Mouse (Mus musculus) small intestine, adult 2 months (tissue): ENCODE data around the gene Pum2. TPM values are rescaled to one million over a fixed set of nuclear protein-coding genes. Genes with fewer than 3 reads are reported as not detected.
A peak's percentile ranks its signal among the peaks of the same experiment; 100 is the strongest.
"Not testable (repeated sequence)": the region's sequence is repeated elsewhere in the genome, so short reads cannot be mapped to it uniquely, and the experiment has no call there.

Experiments
- H3K27ac ChIP-seq: fragments of 200-500 bp; 2 replicates; pipeline ENCODE4 v1.5.1; 2012; ENCODE audit warnings: low read depth, low read length, control low read depth, inconsistent platforms; ENCODE audit not compliant: insufficient read depth
- H3K27me3 ChIP-seq: fragments of 200-500 bp; 2 replicates; pipeline ENCODE4 v1.6.1; 2012; ENCODE audit warnings: mild to moderate bottlenecking, moderate library complexity, low read length, inconsistent platforms; ENCODE audit not compliant: control insufficient read depth, insufficient read depth
- H3K36me3 ChIP-seq: fragments of 200-500 bp; 2 replicates; pipeline ENCODE4 v1.6.1; 2012; ENCODE audit warnings: mild to moderate bottlenecking, low read length, control low read depth, inconsistent platforms; ENCODE audit not compliant: control insufficient read depth, insufficient read depth
- H3K4me1 ChIP-seq: fragments of 200-500 bp; 2 replicates; pipeline ENCODE4 v1.6.1; 2012; ENCODE audit warnings: low read length, inconsistent platforms, mixed read lengths; ENCODE audit not compliant: control insufficient read depth, insufficient read depth, insufficient read length
- H3K4me3 ChIP-seq: fragments of 200-500 bp; 2 replicates; pipeline ENCODE4 v1.5.1; 2012; ENCODE audit warnings: low read depth, mild to moderate bottlenecking, control low read depth, inconsistent platforms, low read length, moderate library complexity
- CTCF ChIP-seq: fragments of 200-500 bp; IDR thresholded peaks from 2 replicates; pipeline ENCODE4 v1.5.1; 2012; ENCODE audit warnings: low read depth, mild to moderate bottlenecking, control low read depth, inconsistent platforms, low read length, moderate library complexity, mixed read lengths; ENCODE audit not compliant: insufficient replicate concordance, insufficient read length; ENCODE audit errors: extremely low read depth
- POLR2A ChIP-seq: fragments of 200-500 bp; IDR thresholded peaks from 2 replicates; pipeline ENCODE4 v1.6.1; 2012; ENCODE audit warnings: low read depth, mild to moderate bottlenecking, control low read depth, inconsistent platforms, low read length, moderate library complexity
- WGBS: fragments of 180-500 bp; shearing (Covaris S2); methylation state at CpG from one replicate; pipeline ENCODE4 v1.1.7; 2018; 5-methylcytosine and 5-hydroxymethylcytosine counted together
- polyA plus RNA-seq: library from polyadenylated mRNA; depleted of rRNA; stranded (reverse); fragments of >200 nt; gene quantifications from 2 replicates; pipeline ENCODE4 v1.2.3, GENCODE M21; 2012

The Pum2 gene
- polyA plus RNA-seq, 1 experiment = 33.9 TPM

DNA sequence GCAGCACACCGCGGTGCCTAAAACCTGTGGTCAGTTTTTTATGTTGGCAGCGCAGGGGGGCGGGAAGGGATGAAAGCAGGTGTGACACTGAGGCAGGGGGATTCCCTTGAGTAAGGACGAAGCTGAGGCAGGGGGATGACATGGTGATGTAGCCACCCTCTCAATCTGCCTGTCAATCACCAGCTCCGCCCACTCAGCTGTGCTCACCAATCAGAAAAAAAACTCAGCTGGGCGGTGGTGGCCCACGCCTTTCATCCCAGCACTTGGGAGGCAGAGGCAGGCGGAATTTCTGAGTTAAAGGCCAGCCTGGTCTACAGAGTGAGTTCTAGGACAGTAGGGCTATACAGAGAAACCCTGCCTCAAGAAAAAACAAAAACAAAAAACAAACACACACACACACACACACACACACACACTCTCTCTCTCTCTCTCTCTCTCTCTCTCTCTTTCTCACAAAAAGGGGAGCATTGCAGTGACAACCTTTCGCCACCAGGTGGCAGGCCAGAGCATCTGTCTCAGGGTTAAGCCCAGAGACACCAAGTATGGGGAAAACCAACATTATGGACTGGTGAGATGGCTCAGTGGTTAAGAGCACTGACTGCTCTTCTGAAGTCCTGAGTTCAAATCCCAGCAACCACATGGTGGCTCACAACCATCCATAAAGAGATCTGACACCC is 35.4 kb upstream of the Pum2 start:
- 70% methylated on average over 10 of the region's 10 CpGs for WGBS
- peak; percentile 67; the same call in 1 of the 2 replicates for TF ChIP-seq CTCF
- H3K4me1 ChIP-seq, H3K4me3 ChIP-seq, H3K36me3 ChIP-seq, H3K27me3 ChIP-seq, H3K27ac ChIP-seq: not testable (repeated sequence)

DNA sequence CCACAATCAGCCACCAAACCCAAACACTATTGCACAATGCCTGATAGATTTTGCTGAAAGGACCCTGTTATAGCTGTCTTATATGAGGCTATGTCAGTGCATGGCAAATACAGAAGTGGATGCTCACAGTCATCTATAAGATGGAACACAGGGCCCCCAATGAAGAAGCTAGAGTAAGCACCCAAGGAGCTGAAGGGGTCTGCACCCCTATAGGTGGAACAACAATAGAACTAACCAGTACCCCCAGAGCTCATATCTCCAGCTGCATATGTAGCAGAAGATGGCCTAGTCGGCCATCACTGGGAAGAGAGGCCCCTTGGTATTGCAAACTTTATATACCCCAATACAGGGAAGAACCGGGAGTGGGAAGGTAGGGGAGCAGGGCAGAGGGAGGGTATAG is 33.7 kb upstream of the Pum2 start:
- H3K4me3 ChIP-seq = not testable (repeated sequence)

DNA sequence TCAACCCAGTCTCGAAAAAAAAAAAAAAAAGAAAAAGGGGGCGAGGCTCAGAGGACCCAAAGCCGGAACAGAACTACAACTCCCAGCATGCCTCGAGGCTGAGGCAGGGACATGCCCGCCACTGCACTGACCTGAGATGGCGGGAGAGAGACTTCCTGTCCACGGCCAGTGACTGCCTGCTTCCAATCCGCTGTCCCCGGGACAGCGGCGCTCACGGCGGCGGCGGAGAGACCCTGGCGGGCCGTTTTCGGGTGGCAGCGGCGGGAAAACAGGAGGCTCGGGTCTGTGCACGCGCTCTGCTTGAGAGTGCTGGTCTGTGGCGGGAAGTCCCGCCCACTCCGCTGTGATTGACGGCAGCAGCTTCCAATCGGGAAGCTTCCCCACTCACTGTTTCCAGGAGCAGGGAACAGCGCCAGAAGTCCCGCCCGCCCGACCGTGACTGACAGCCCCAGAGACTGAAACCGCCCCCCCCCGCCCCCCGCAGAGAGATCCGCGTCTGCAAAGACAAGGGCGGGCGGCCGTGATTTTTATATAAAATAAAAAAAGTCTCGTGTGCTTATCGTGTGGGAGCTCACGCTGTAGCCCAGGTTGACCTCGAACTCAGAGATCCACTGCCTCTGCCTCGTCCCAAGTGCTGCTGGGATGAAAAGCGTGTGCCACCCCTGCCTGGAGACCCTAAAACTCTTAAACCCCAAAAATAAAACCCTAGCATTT is 33.1 kb upstream of the Pum2 start:
- H3K4me3 ChIP-seq = peak overlapping the region; percentile 88
- no peaks in the 10 kb centered on the region for H3K36me3 ChIP-seq
- peak overlapping the region; percentile 90 for H3K27ac ChIP-seq
- no peaks in the 10 kb centered on the region; the same call in 1 of the 2 replicates for H3K4me1 ChIP-seq
- under 1% methylated on average over 47 of the region's 47 CpGs for WGBS
- no peaks in the 10 kb centered on the region for H3K27me3 ChIP-seq
- no peak for TF ChIP-seq POLR2A
- no peak for TF ChIP-seq CTCF

More for the DNA sequence above, 33.7 kb upstream of the Pum2 start:
- H3K27ac ChIP-seq, H3K27me3 ChIP-seq, H3K4me1 ChIP-seq, H3K36me3 ChIP-seq: not testable (repeated sequence)
- 1% methylated on average over 2 of the region's 2 CpGs for WGBS

- Histone ChIP-seq H3K4me3 (peak overlapping the region; percentile 88), H3K27ac (no peak overlapping the region), H3K27me3 (no peaks in the 10 kb centered on the region), H3K36me3 (no peaks in the 10 kb centered on the region), H3K4me1 (no peaks in the 10 kb centered on the region; the same call in 1 of the 2 replicates)
- 13% methylated on average over 10 of the region's 10 CpGs for WGBS
- TF ChIP-seq POLR2A (no peak), CTCF (no peak)
These were observed 32.6 kb upstream of the Pum2 start for GRCm38 (mm10) chr12:8641425-8641735.

GRCm38 (mm10) chr12:8648211-8648610 is 25.7 kb upstream of the Pum2 start:
- not testable (repeated sequence) for H3K27me3 ChIP-seq, H3K4me3 ChIP-seq, H3K36me3 ChIP-seq, H3K27ac ChIP-seq, H3K4me1 ChIP-seq
- 25% methylated on average over 8 of the region's 8 CpGs for WGBS

DNA sequence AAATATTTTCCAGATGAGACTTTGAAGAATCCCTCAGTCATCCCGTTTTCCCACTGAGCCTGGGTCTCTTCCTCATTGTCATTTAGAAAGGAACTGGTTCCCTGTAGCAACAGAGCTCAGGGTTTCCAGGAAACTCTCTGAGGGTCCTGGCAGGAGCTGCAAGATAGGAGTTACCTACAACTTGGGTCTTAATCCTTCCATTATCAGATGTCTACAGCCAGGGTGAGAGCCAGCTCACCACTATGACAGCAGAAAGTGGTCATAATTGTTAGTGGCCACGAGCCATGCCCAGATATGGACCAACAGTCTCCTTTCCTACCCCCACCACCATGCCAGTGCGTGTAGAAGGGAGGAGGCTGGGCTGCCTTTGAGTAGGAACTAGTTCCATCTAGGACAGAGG is 23.9 kb upstream of the Pum2 start:
- not testable (repeated sequence) for H3K27me3 ChIP-seq, H3K4me1 ChIP-seq, H3K4me3 ChIP-seq, H3K27ac ChIP-seq, H3K36me3 ChIP-seq
- WGBS = 79% methylated on average over 3 of the region's 3 CpGs

DNA sequence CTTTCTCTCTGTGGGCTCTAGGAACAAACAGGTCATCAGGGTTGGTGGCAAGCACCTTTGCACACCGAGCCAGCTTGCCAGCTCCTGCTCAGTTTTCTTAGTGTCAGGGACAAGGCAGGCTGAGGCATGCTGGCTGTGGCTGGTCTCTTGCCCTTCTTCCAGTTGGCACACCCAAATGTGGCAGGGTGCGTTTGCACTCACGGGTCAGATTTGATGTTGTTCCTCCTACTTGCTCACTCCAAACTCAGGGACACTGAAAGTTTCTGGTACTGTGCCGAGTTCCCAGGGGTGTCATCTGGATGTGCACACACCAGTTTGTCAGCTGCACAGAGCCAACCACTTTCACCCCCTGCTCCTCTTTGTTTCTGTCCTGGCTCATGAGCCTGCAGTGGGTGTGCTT is 17.3 kb upstream of the Pum2 start:
- no peaks in the 10 kb centered on the region for H3K27me3 ChIP-seq
- no peak overlapping the region for H3K4me3 ChIP-seq
- WGBS = 64% methylated on average over 4 of the region's 4 CpGs
- H3K36me3 ChIP-seq = no peaks in the 10 kb centered on the region
- no peak overlapping the region for H3K27ac ChIP-seq
- TF ChIP-seq POLR2A (no peak), CTCF (no peak)
- H3K4me1 ChIP-seq = peaks cover 4% of the 10 kb centered on the region; the same call in 1 of the 2 replicates

GRCm38 (mm10) chr12:8657116-8657515 is 16.8 kb upstream of the Pum2 start:
- Histone ChIP-seq H3K4me1 (peaks cover 4% of the 10 kb centered on the region; the same call in 1 of the 2 replicates), H3K27ac (no peak overlapping the region), H3K4me3 (no peak overlapping the region), H3K27me3 (no peaks in the 10 kb centered on the region), H3K36me3 (no peaks in the 10 kb centered on the region)
- 80% methylated on average over 10 of the region's 10 CpGs for WGBS
- TF ChIP-seq POLR2A (no peak), CTCF (no peak)
